Mouse (Mus musculus) left cerebral cortex, adult 11 months (tissue): ENCODE data around the gene Esrra.
"Not testable (repeated sequence)": the region's sequence is repeated elsewhere in the genome, so short reads cannot be mapped to it uniquely, and the experiment has no call there.

ENCODE experiments used
- DNase-seq: peaks from one replicate; pipeline ENCODE4 v3.0.0; 2022; ENCODE audit warnings: low spot score

Esrra gene

GRCm38 (mm10) chr19:6920741-6921636 is 624 bp downstream of the Esrra start:
- DNase-seq, result no peak

DNA sequence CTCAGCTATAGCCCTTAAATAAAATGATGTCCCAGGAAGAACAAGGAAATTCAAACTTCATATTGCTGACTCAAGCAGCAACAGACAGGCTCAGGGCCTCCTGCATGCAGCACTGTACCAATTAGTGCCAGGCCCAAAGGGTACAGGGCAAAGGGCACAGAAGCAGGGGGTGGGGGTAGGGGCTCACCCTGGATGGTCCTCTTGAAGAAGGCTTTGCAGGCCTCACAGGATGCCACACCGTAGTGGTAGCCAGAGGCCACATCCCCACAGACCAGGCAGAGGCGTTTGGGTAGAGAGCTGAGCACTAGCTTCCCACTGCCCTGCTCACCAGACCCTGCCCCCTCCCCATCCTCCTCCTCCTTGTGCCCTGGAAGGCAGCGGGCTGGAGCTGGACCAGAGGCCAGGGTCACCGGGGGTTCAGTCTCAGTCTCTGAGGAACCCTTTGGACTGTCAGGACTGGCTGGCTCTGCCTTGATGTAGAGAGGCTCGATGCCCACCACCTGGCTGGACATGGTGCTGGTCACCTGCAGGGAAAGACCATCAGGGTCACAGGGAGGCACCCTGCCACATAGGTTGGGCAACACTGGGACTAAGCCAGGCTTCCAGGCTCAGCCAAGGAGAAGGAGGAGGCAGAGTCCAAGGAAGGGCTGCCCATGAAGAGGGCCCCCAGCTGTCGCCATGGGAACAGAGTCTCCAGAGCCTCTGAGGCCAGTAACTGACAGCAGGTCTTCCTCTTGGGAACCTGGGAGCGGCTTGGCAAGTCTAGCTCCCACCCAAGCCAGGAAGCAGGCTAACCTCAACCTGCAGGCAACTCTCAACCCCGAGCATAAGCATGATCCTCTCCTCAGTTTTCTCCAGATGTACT is 1.5 kb downstream of the Esrra start:
- no peak for DNase-seq

DNA sequence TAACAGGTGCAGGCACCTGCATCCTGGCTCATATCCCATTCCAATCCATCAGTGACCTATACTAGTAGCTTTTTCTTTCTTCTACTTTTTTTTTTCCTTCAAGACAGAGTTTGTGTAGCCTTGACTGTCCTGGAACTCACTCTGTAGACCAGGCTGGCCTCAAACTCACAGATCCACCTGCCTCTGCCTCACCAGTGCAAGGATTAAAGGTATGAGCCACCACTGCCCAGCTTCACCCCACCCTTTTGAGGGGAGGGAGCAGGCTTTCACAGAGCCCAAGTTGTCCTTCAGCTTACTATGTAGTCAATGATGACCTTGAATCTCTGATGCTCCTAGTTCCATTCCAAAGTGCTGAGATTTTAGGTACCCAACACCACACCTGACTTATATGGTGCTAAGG is 2.2 kb downstream of the Esrra start:
- DNase-seq, result no peak

DNA sequence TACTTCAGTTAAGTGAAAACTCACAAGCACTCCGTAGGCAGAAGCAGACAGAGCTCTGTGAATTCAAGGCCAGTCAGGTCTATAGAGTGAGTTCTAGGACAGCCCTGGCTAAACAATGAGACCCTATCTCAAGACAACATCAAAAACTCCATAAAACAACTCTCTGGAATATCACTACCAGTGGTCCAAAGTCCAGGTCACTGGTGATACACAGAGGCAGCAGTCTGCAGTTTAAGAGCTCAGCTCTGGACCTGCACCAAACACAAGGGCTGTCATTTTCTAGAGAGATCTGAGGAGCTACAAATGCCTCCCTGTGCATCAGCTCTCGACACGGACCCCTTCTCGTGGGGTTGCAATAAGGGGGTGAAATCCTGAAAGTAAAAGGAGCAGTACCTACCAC is 3.3 kb downstream of the Esrra start:
- no peak for DNase-seq

- DNase-seq, result no peak
Measured at GRCm38 (mm10) chr19:6916496-6916895, 5.1 kb downstream of the Esrra start.

DNA sequence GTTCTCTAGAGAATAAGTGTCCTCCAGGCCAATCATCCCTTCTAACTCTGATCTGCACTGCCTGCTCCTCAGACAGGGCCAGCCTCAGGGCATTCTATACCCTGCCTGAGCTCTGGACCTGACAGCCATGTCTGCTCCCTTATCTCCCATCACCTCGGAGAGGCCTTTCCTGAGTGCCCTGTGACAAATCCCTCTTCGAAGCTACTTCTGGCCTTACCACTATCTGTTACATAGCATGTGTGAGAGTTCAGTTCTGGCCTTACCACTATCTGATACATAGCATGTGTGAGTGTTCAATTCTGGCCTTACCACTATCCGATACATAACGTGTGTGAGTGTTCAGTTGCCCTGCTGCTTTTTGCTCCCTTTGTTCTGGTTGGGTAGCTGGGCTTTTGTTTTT is 6.3 kb downstream of the Esrra start:
- DNase-seq, result no peak

GRCm38 (mm10) chr19:6914540-6914939 is 7.1 kb downstream of the Esrra start:
- no peak for DNase-seq

DNA sequence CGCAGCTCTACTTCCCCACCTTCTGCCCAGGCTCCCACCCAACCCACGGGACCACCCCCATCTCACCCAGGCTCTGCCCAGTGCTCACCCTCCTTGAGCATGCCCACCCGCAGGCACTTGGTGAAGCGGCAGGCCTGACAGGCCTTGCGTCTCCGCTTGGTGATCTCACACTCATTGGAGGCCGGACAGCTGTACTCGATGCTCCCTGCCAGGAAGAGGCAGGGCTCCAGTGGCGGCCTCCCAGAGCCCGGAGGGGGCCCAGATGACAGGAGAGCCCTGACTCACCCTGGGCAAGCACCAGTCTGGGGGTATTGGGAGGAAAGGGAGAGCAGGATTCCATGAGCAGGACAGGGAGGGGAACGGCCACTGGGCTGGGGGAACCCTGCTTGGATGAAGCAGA is 7.6 kb downstream of the Esrra start:
- DNase-seq, result no peak

GRCm38 (mm10) chr19:6913036-6913435 is 8.6 kb downstream of the Esrra start:
- DNase-seq, result no peak

GRCm38 (mm10) chr19:6912205-6912970 is 9.2 kb downstream of the Esrra start:
- DNase-seq, result no peak

DNA sequence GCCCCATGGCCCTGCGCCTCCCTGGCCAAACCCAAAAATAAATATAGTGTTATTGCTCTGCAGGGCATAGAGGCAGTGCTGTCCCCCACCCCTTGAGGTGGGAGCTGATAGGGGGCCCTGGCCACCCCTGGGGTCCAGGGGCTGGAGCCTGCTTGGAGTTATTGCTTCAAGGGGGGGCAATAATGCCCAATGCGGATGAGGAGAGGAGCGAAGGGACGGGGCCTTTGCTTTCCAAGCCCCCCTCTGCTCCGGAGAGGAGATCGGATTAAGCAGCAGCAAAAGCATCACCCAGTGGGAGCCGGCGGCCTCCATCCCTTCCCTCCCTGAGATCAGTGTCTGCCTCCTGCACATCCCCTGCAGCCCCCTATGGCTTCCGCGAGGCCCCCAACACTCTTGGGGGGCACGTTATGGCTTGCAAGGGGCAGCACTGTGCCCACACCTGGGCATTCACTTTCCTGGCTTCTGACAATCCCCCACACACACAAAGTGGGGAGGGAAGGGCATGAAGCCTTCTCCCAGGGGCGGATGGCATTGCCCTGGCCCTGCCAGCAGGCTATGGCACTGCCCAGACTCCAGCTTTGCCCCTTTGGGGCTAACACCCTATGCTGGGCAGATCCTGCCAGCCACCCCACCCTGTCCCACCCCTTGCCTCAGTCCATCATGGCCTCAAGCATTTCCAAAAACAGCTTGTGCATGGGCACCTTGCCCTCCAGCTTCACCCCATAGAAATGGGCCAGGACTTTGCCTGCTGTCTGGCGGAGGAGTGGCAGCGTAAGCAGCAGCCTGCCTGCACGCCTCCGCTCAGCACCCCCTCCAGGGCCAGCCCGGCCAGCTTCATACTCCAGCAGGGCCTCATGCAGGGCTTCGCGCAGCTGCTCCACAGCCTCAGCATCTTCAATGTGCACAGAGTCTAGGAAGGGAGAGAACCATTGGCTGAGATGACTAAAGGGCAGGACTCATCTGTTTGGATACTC is 10.2 kb downstream of the Esrra start:
- no peak for DNase-seq

- not testable (repeated sequence) for DNase-seq
Measured at GRCm38 (mm10) chr19:6910306-6910705, 11.3 kb downstream of the Esrra start.

DNA sequence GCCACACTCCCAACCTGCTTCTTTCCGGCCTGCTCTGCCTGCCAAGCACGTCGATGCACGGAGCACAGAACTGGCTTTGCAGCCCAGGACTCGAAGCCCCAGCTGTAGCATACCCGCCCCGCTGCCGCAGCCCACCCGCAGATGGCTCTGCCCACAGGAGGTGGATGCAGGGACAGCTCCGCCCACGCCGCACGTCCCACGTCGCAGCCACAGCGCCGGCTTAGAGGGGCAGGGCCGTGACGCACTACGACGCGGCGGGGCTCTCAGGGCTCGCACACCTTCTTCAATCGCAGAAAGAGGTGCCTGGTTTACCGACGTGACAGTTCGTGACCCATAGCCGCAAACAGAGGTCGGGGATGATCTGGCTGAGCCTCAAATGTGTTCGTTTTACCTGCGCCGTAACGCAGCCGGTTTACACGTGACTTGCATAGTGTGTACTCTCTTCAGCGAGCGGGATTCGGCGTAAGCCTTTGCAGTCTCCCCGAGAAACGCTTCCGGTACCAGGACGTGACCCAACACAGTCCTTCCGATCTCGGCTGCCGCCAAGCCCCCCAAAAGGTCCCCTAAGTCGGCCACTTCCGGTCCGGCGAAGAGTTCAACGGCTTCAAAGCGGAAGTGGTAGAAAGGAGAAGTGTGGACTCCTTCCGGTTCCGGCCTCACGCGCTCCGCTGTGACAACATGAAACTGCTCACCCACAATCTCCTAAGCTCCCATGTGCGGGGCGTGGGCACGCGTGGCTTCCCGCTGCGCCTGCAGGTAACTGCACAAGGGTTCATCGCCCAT is 11.9 kb downstream of the Esrra start, which contains the start of the genes Trmt112 and Prdx5:
TSS of gene Trmt112 (plus strand) at position 192 of the 783 bp plus-strand sequence.
TSS of gene Prdx5 (minus strand) at position 600 of the 783 bp plus-strand sequence.
- DNase-seq, result peak; percentile 88

GRCm38 (mm10) chr19:6909021-6909420 is 12.6 kb downstream of the Esrra start:
- no peak for DNase-seq

- no peak for DNase-seq
Measured at GRCm38 (mm10) chr19:6907811-6908540, 13.6 kb downstream of the Esrra start.

DNA sequence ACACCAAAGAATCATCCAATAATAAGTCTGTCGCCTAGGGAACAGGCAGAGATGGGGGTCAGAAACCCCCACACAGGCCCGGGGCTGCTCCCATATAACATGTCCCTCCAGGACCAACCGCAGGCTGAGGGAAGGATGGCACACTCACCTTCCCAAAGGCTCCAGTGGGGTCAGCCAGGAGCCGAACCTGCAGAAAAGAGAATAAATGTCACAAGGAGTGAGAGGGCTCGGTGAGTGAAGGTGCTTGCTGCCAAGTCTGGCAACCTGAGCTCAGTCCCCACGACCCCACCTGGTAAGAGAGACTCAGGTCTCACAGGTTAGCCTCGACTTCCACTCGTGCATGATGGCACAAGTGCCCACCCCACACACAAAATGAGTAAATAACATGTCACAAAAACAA is 14.5 kb downstream of the Esrra start:
- DNase-seq, result no peak

DNA sequence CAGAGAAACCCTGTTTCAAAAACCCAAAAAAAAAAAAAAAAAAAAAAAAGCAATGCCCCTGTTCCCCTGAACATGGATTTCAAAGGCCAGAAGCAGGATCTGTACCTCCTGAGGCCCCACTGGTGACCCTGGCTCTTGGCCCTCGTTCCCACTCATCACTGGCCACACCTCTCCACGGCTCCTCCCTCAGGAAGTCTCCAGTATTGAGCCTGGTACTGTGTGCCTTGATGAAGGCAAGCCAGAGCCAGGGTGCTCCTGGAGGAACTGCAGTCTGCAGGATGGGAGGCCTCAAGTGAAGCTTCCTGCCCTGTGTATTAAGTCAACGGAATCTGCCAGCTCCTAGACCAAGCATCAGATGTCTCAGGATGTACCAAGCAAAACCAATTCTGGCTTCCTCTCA is 15.4 kb downstream of the Esrra start:
- no peak for DNase-seq

DNA sequence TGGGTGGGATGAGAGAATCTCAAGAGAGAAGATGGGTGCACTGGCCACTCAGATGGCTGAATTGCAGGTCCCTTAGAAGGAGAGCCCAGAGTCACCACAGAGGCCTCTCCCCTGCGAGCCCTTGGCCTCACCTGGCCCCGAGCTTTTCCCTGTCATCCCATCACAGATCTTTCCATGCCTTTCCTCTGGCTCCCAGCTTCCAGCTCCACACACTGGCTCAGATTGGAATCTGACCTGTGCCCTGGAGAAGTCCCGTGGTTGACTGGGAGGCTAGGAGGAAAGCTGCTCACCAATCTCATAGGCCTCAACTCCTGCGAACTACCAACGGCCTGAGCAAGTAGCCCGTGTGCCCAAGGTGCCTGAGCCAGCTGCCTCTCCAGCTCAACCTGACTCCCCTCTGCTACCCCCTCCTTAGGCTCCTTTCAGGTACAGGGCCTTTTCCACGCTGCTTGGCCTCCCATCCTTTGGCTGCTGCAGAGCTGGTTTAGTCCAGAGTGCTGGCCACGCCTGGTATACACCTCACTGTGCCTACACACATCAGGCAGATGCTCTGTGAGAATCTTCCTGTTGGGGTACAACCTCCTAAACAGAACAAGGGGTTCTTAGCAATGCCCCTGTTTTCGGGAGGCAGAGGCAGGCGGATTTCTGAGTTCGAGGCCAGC is 16.0 kb downstream of the Esrra start:
- no peak for DNase-seq

- no peak for DNase-seq
Measured at GRCm38 (mm10) chr19:6904846-6905245, 16.8 kb downstream of the Esrra start.
